Mouse (Mus musculus) forebrain, embryonic 13.5 days (tissue): Measurements from ENCODE around the gene Gclm. TPM values are rescaled to one million over a fixed set of nuclear protein-coding genes. Genes with fewer than 3 reads are reported as not detected.
A peak's percentile ranks its signal among the peaks of the same experiment; 100 is the strongest.
"Not testable (repeated sequence)": the region's sequence is repeated elsewhere in the genome, so short reads cannot be mapped to it uniquely, and the experiment has no call there.

Experiments used
- ATAC-seq: fragments of 200-750 bp; cut with Nextera tagmentation; 2 replicates; pipeline ENCODE4 v1.8.0; 2017
- H3K27ac ChIP-seq: fragments of 300-500 bp; sonication (generic); 2 replicates; pipeline ENCODE4 v1.5.1; 2015; ENCODE audit warnings: inconsistent platforms, mild to moderate bottlenecking, moderate library complexity
- H3K27me3 ChIP-seq: fragments of 300-500 bp; sonication (generic); 2 replicates; pipeline ENCODE4 v1.6.1; 2015; ENCODE audit warnings: mild to moderate bottlenecking, inconsistent platforms
- H3K36me3 ChIP-seq: fragments of 300-500 bp; sonication (generic); 2 replicates; pipeline ENCODE4 v1.6.1; 2015; ENCODE audit warnings: mild to moderate bottlenecking, inconsistent platforms; ENCODE audit not compliant: poor library complexity, severe bottlenecking
- H3K4me1 ChIP-seq: fragments of 300-500 bp; sonication (generic); 2 replicates; pipeline ENCODE4 v1.6.1; 2015; ENCODE audit warnings: inconsistent platforms
- H3K4me2 ChIP-seq: fragments of 300-500 bp; sonication (generic); 2 replicates; pipeline ENCODE4 v1.6.1; 2015; ENCODE audit warnings: inconsistent platforms, mild to moderate bottlenecking, moderate library complexity
- H3K4me3 ChIP-seq: fragments of 300-500 bp; sonication (generic); 2 replicates; pipeline ENCODE4 v1.5.1; 2015; ENCODE audit warnings: mild to moderate bottlenecking, inconsistent platforms
- H3K9ac ChIP-seq: fragments of 300-500 bp; sonication (generic); 2 replicates; pipeline ENCODE4 v1.6.1; 2015; ENCODE audit warnings: mild to moderate bottlenecking, inconsistent platforms
- H3K9me3 ChIP-seq: fragments of 300-500 bp; sonication (generic); replicated peaks from 2 replicates; pipeline ENCODE4 v1.6.1; 2016; ENCODE audit warnings: inconsistent platforms
- WGBS: fragments of 180-500 bp; shearing (Covaris S2); methylation state at CpG from one replicate; pipeline ENCODE4 v1.1.7; 2015; 5-methylcytosine and 5-hydroxymethylcytosine counted together
- polyA plus RNA-seq: library from polyadenylated mRNA; unstranded; fragments of >200 nt; fragmentation: Nextera tagmentation; extraction: Ambion mirVana; gene quantifications from 2 replicates; pipeline ENCODE4 v1.2.1, GENCODE M21; 2015

Gene Gclm
- polyA plus RNA-seq, 1 experiment from 2014 or later, result 51.2 TPM

GRCm38 (mm10) chr3:122244759-122245158, 598 bp upstream of the Gclm start:
- Histone ChIP-seq H3K9ac (peak overlapping the region; percentile 91), H3K4me2 (peak overlapping the region; percentile 64), H3K27me3 (no peaks in the 10 kb centered on the region), H3K4me3 (peak overlapping the region; percentile 87), H3K27ac (no peak overlapping the region), H3K9me3 (no peaks in the 10 kb centered on the region), H3K4me1 (peaks cover 21% of the 10 kb centered on the region), H3K36me3 (no peaks in the 10 kb centered on the region)
- no peak for ATAC-seq
- 40% methylated on average over 6 of the region's 6 CpGs for WGBS

- Histone ChIP-seq H3K36me3 (no peaks in the 10 kb centered on the region), H3K27ac (peak overlapping the region; percentile 95), H3K27me3 (no peaks in the 10 kb centered on the region), H3K4me1 (peaks cover 21% of the 10 kb centered on the region), H3K9ac (peak overlapping the region; percentile 91), H3K9me3 (no peaks in the 10 kb centered on the region), H3K4me2 (peak overlapping the region; percentile 64), H3K4me3 (peak overlapping the region; percentile 87)
- under 1% methylated on average over 46 of the region's 50 CpGs for WGBS
- peak; percentile 71 for ATAC-seq
These were observed 548 bp downstream of the Gclm start for GRCm38 (mm10) chr3:122245878-122246332.

- no peaks in the 10 kb centered on the region for H3K27me3 ChIP-seq
- H3K36me3 ChIP-seq, result no peaks in the 10 kb centered on the region
- peak overlapping the region; percentile 64 for H3K4me2 ChIP-seq
- peak overlapping the region; percentile 87 for H3K4me3 ChIP-seq
- H3K27ac ChIP-seq, result peak overlapping the region; percentile 95; the same call in 1 of the 2 replicates
- H3K9ac ChIP-seq, result peak overlapping the region; percentile 91
- WGBS, result 30% methylated on average over 6 of the region's 6 CpGs
- H3K4me1 ChIP-seq, result peaks cover 21% of the 10 kb centered on the region
- ATAC-seq, result no peak
- H3K9me3 ChIP-seq, result no peaks in the 10 kb centered on the region
These were observed 1.0 kb downstream of the Gclm start for GRCm38 (mm10) chr3:122246406-122246805.

- Histone ChIP-seq H3K9ac (peak overlapping the region; percentile 53; the same call in 1 of the 2 replicates), H3K27ac (no peak overlapping the region), H3K36me3 (no peaks in the 10 kb centered on the region), H3K4me3 (peak overlapping the region; percentile 87), H3K4me2 (peak overlapping the region; percentile 64), H3K4me1 (peaks cover 21% of the 10 kb centered on the region), H3K27me3 (no peaks in the 10 kb centered on the region), H3K9me3 (no peaks in the 10 kb centered on the region)
- no peak for ATAC-seq
- 67% methylated on average over 12 of the region's 12 CpGs for WGBS
These were observed 1.8 kb downstream of the Gclm start for GRCm38 (mm10) chr3:122246986-122247767.

- no peak overlapping the region for H3K4me3 ChIP-seq
- 95% methylated on average over 2 of the region's 2 CpGs for WGBS
- peak overlapping the region; percentile 64; the same call in 1 of the 2 replicates for H3K4me2 ChIP-seq
- no peaks in the 10 kb centered on the region for H3K36me3 ChIP-seq
- peaks cover 21% of the 10 kb centered on the region for H3K4me1 ChIP-seq
- H3K9me3 ChIP-seq, result no peaks in the 10 kb centered on the region
- ATAC-seq, result no peak
- H3K9ac ChIP-seq, result 0 out of 2 replicates have a peak overlapping the region, but pooled peaks have one; percentile 53
- no peak overlapping the region for H3K27ac ChIP-seq
- no peaks in the 10 kb centered on the region for H3K27me3 ChIP-seq
These were observed 2.4 kb downstream of the Gclm start for GRCm38 (mm10) chr3:122247768-122248100.

GRCm38 (mm10) chr3:122252466-122253253, 7.3 kb downstream of the Gclm start:
- H3K27ac ChIP-seq, result no peak overlapping the region
- no peaks in the 10 kb centered on the region for H3K27me3 ChIP-seq
- 39% methylated on average over 3 of the region's 3 CpGs for WGBS
- no peak overlapping the region for H3K4me2 ChIP-seq
- H3K4me3 ChIP-seq, result no peak overlapping the region
- H3K9me3 ChIP-seq, result no peaks in the 10 kb centered on the region
- H3K4me1 ChIP-seq, result peaks cover 2% of the 10 kb centered on the region
- no peaks in the 10 kb centered on the region for H3K36me3 ChIP-seq
- ATAC-seq, result no peak
- no peak overlapping the region for H3K9ac ChIP-seq

GRCm38 (mm10) chr3:122254050-122254449, 8.7 kb downstream of the Gclm start:
- H3K27me3 ChIP-seq, H3K36me3 ChIP-seq, H3K4me3 ChIP-seq, H3K9me3 ChIP-seq, ATAC-seq, H3K4me2 ChIP-seq, H3K9ac ChIP-seq, H3K27ac ChIP-seq, H3K4me1 ChIP-seq: not testable (repeated sequence)
- 89% methylated on average over 7 of the region's 7 CpGs for WGBS

- no peak overlapping the region for H3K4me2 ChIP-seq
- H3K36me3 ChIP-seq, result peaks cover 11% of the 10 kb centered on the region
- 72% methylated on average over 5 of the region's 5 CpGs for WGBS
- no peak overlapping the region for H3K4me3 ChIP-seq
- H3K9ac ChIP-seq, result no peak overlapping the region
- no peak for ATAC-seq
- H3K4me1 ChIP-seq, result peaks cover 4% of the 10 kb centered on the region
- no peaks in the 10 kb centered on the region for H3K9me3 ChIP-seq
- H3K27ac ChIP-seq, result no peak overlapping the region
- no peaks in the 10 kb centered on the region for H3K27me3 ChIP-seq
These were observed 24.6 kb downstream of the Gclm start for GRCm38 (mm10) chr3:122269986-122270385.

GRCm38 (mm10) chr3:122272565-122272964, 27.2 kb downstream of the Gclm start:
- peaks cover 30% of the 10 kb centered on the region for H3K4me1 ChIP-seq
- not testable (repeated sequence) for H3K4me2 ChIP-seq, H3K9ac ChIP-seq, ATAC-seq, H3K9me3 ChIP-seq, H3K27ac ChIP-seq, H3K27me3 ChIP-seq, H3K4me3 ChIP-seq
- 86% methylated on average over 1 of the region's 1 CpGs for WGBS
- H3K36me3 ChIP-seq, result peaks cover 18% of the 10 kb centered on the region

GRCm38 (mm10) chr3:122273407-122274240, 28.3 kb downstream of the Gclm start:
- H3K4me1 ChIP-seq, result peaks cover 40% of the 10 kb centered on the region
- peak; percentile 93 for ATAC-seq
- H3K27me3 ChIP-seq, result no peaks in the 10 kb centered on the region
- peaks cover 28% of the 10 kb centered on the region for H3K36me3 ChIP-seq
- peak overlapping the region; percentile 42 for H3K4me2 ChIP-seq
- WGBS, result 8% methylated on average over 20 of the region's 20 CpGs
- H3K4me3 ChIP-seq, result peak overlapping the region; percentile 89
- H3K27ac ChIP-seq, result peak overlapping the region; percentile 44; the same call in 1 of the 2 replicates
- no peaks in the 10 kb centered on the region for H3K9me3 ChIP-seq
- H3K9ac ChIP-seq, result peak overlapping the region; percentile 87

GRCm38 (mm10) chr3:122274241-122275024, 29.1 kb downstream of the Gclm start, which contains the start of gene Dnttip2:
TSS of gene Dnttip2 (plus strand) at chr3:122274388.
- peak; percentile 96 for ATAC-seq
- Histone ChIP-seq H3K4me2 (peak within 1 kb of the TSS; percentile 90), H3K9ac (peak within 1 kb of the TSS; percentile 87), H3K27ac (peak within 1 kb of the TSS; percentile 44; the same call in 1 of the 2 replicates), H3K27me3 (no peaks in the 10 kb centered on the region), H3K4me1 (peaks cover 40% of the 10 kb centered on the region), H3K4me3 (peak within 1 kb of the TSS; percentile 89), H3K36me3 (peaks cover 36% of the 10 kb centered on the region), H3K9me3 (no peaks in the 10 kb centered on the region)
- WGBS, result under 1% methylated on average over 57 of the region's 57 CpGs
